Mouse (Mus musculus) spleen, adult 2 months (tissue): ENCODE measurements at regions not wholly inside any gene's neighbourhood (a gene's known extent, or its start where the extent isn't known, plus 50 kb on each side); places are given as distances from the start of the nearest gene placed in this dataset.

Source experiments
- CTCF ChIP-seq: fragments of 200-500 bp; IDR thresholded peaks from 2 replicates; pipeline ENCODE4 v1.5.1; 2011; ENCODE audit warnings: mild to moderate bottlenecking, inconsistent platforms; ENCODE audit not compliant: insufficient read depth, insufficient read length, insufficient replicate concordance; ENCODE audit errors: extremely low read depth
- POLR2A ChIP-seq: fragments of 200-500 bp; IDR thresholded peaks from 2 replicates; pipeline ENCODE4 v1.6.1; 2011; ENCODE audit warnings: low read depth, low read length, inconsistent platforms

GRCm38 (mm10) chr13:115535900-115536299, 434.1 kb upstream of the Itga1 start:
- TF ChIP-seq CTCF (no peak), POLR2A (no peak)
